Mouse (Mus musculus) C3H10T1/2 (cell line): ENCODE results near the gene Sec23b. TPM values are rescaled to one million over a fixed set of nuclear protein-coding genes. Genes with fewer than 3 reads are reported as not detected.

Experiments
- polyA plus RNA-seq, 2 experiments: library from polyadenylated mRNA; unstranded; fragments of >200 nt; fragmentation: generic; extraction: Trizol; gene quantifications; one replicate each; pipeline ENCODE4 v1.2.1; 2012; ENCODE audit warnings: missing spikeins in 2 of 2

Sec23b gene
- polyA plus RNA-seq: 10 to 100 TPM; 14.4 to 26.7 TPM

GRCm38 (mm10) chr2:144555820-144556552, at the start of gene Sec23b:
Sec23b (plus strand) TSS chr2:144556229.

DNA sequence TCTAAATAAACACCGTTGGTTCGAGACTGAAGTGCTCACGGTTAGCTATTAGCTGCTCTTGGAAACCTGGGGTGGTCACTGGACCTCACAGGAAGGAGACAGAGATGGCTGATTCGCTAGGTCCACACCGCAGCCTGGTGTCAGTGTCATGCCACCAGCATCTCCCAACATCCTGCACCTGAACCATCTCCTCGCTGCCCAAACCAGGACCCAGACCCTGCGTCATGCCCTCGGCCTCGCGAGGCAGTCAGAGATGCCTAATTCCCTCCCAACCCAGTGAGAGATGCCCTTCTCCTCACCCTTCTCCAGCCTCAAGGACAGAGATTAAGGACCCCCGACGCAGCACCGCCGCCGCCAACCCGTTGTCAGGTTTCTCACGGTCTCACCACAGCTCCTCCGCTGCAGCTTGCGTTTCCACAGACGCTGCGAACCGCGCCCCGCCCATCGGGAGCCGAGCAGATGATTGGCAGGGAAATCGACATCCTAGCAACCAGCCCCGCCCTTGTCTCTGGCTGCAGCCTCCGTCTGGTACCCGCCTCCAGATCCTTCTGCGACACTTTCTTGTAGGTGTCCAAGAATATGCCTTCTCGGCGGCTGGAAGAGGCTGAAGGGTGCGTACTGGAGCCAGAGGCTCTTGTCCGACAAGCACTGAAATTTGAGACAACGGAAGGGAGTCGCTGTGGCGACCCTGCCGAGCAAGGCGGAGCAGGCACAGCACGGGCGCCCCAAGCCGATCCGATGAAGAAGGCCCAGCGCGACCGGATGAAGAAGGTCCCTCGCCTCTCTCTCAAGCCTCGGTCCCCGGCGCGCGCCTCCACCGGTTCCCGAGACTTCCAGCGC, 28.8 kb upstream of the Sec23b start, which contains the start of the genes Dzank1 and Polr3f:
Gene Dzank1, minus strand, starts transcription at position 434 of the 840 bp plus-strand sequence.
Gene Polr3f, plus strand, starts transcription at position 738 of the 840 bp plus-strand sequence.

GRCm38 (mm10) chr2:144550529-144550928, 5.5 kb upstream of the Sec23b start, which contains the start of gene Rbbp9:
Rbbp9 (minus strand) TSS chr2:144550869.

GRCm38 (mm10) chr2:144593951-144594651, 38.1 kb downstream of the Sec23b start, which contains the start of gene Smim26:
Smim26 (plus strand) TSS chr2:144594054.

DNA sequence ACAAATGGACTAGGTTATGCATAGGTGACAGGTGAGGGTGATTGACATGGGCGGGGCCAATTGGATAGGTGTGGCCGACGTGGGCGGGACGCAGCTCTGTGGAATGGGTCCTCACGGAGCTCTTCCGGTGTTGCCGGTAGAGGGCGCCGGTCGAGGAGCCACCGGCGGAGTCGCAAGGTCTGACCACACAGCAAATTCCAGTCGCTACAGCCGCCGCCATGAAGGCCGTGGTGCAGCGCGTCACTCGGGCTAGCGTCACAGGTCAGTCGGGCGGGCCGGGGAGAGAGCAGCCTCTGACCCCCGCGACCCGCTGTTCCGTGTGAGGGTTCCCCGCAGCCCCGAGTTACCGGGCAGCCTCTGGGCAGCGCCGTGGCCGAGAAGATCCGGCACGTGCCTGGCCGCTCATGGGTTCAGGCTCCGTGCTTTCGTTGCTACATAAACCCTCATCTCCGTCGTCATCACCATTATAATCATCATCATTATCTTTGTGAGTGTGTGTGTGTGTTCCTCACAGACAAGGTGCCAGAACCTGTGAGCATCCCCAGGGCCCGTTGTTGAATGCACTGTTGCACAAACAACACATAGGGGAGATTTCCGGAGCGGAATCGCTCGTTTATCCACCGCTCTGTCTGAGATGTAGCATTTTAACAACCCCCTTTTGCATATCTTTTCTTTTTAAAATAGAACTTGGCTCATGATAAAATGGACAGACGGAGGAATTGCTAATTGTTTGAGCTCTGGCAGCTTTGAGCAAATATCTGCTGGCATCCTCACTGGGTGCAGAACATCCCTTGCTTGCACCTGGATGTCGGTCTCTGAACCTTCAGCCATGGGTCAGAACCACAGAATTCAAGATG, 44.0 kb downstream of the Sec23b start, which contains the start of gene Dtd1:
Gene Dtd1, plus strand, starts transcription at position 67 of the 857 bp plus-strand sequence.

Other genes starting within 250 kb of the Sec23b start
- not detected for gene Ovol2, start 224.1 kb upstream of the Sec23b start, polyA plus RNA-seq
- 10 to 100 TPM; 14.9 to 18.8 TPM for gene Kat14, start 187.2 kb upstream of the Sec23b start, polyA plus RNA-seq
- 1 to 10 TPM in 1 of 2 experiments, not detected in 1; 2.9 TPM for gene Pet117, start 187.2 kb upstream of the Sec23b start, polyA plus RNA-seq
- under 1 TPM; 0.01 to 0.40 TPM for gene Dzank1, start 28.8 kb upstream of the Sec23b start, polyA plus RNA-seq
- 1 to 10 TPM in 1 of 2 experiments, under 1 TPM in 1; 0.33 to 2.7 TPM for gene Polr3f, start 28.5 kb upstream of the Sec23b start, polyA plus RNA-seq
- gene Rbbp9, start 5.4 kb upstream of the Sec23b start, polyA plus RNA-seq: 10 to 100 TPM in 1 of 2 experiments, under 1 TPM in 1; 0.46 to 10.9 TPM
- gene Smim26, start 37.8 kb downstream of the Sec23b start, polyA plus RNA-seq: 10 to 100 TPM in 1 of 2 experiments, 1 to 10 TPM in 1; 6.6 to 34.3 TPM
- 1 to 10 TPM in 1 of 2 experiments, under 1 TPM in 1; 0.97 to 5.9 TPM for gene Dtd1, start 43.7 kb downstream of the Sec23b start, polyA plus RNA-seq